Comparison of ENCODE assay signal across 1 mouse cellular context in genomic region chr5:115347564-115347963, GRCm38 (mm10).
TF ChIP-seq lines count a peak whose summit lies in the region.

No protein-coding gene starts in this region.

TF ChIP-seq in C2C12, 6 proteins besides CTCF, POLR2A, EP300 and RAD21:
- TF ChIP-seq FOSL1 (IDR thresholded peaks at IDR 0.05; ENCODE audit: insufficient read depth, low read length, poor library complexity, severe bottlenecking), result no peak
- no peak for TF ChIP-seq CEBPB (IDR thresholded peaks at IDR 0.05; ENCODE audit: low read depth)
- TF ChIP-seq MAX (IDR thresholded peaks at IDR 0.05), result no peak
- TF ChIP-seq MYOD1 (IDR thresholded peaks at IDR 0.05; ENCODE audit: control insufficient read depth, insufficient read length, low read depth), result no peak
- TF ChIP-seq MYOG (IDR thresholded peaks at IDR 0.05; ENCODE audit: control insufficient read depth, extremely low read depth, insufficient read length), result no peak
- TF ChIP-seq USF1 (IDR thresholded peaks at IDR 0.05; ENCODE audit: low read depth), result no peak
